Comparison of ENCODE assay signal across 15 mouse cellular contexts in genomic region chr10:4036476-4036875, GRCm38 (mm10).
"Had no signal": no experiment of that assay in that cellular context is flagged by ENCODE, and none has a peak within 500 bp of the region (broad histone marks: within the 10 kb centered on the region; RNA-seq: fewer than 3 reads in every experiment).

No protein-coding gene starts in this region.

- H3K27ac ChIP-seq: lung, embryonic 15.5 days; macrophage; midbrain, embryonic 13.5 days; midbrain, embryonic 15.5 days; neural tube, embryonic 13.5 days; stomach, postnatal 0 days had no signal

- ATAC-seq: liver, postnatal 0 days; lung, postnatal 0 days; midbrain, embryonic 13.5 days; midbrain, embryonic 15.5 days had no signal

- H3K9me3 ChIP-seq: lung, embryonic 15.5 days; midbrain, embryonic 13.5 days; midbrain, embryonic 15.5 days; neural tube, embryonic 13.5 days; stomach, embryonic 15.5 days had no signal

- H3K9ac ChIP-seq: liver, postnatal 0 days; lung, embryonic 15.5 days; midbrain, embryonic 13.5 days; midbrain, embryonic 15.5 days; neural tube, embryonic 13.5 days; stomach, embryonic 15.5 days had no signal

- H3K4me3 ChIP-seq: lung, embryonic 15.5 days; midbrain, embryonic 13.5 days; midbrain, embryonic 15.5 days; neural tube, embryonic 13.5 days; stomach, embryonic 15.5 days had no signal

- H3K4me2 ChIP-seq: lung, embryonic 15.5 days; midbrain, embryonic 11.5 days; midbrain, embryonic 13.5 days; midbrain, embryonic 15.5 days; neural tube, embryonic 13.5 days; stomach, embryonic 15.5 days had no signal

- H3K27me3 ChIP-seq: lung, embryonic 15.5 days; midbrain, embryonic 13.5 days; midbrain, embryonic 15.5 days; neural tube, embryonic 13.5 days; stomach, embryonic 15.5 days had no signal

- DNase-seq: liver, postnatal 0 days; lung, adult 2 months; right cerebral cortex, postnatal 14 days; thymus, adult 2 months; thymus, postnatal 25 days; thymus, postnatal 4 days had no signal

- H3K36me3 ChIP-seq: lung, embryonic 15.5 days; midbrain, embryonic 13.5 days; midbrain, embryonic 15.5 days; neural tube, embryonic 13.5 days; stomach, embryonic 15.5 days had no signal

- H3K4me1 ChIP-seq: lung, embryonic 15.5 days; midbrain, embryonic 13.5 days; midbrain, embryonic 15.5 days; neural tube, embryonic 13.5 days; stomach, embryonic 15.5 days had no signal
